In genomic region chr5:34517913-34518312, GRCm38 (mm10) we compare ENCODE assay signal across 8 mouse cellular contexts. TPM values are rescaled to one million over a fixed set of nuclear protein-coding genes. Genes with fewer than 3 reads are reported as not detected.
DNase-seq lines count a peak whose midpoint lies in the region; ATAC-seq lines count a peak whose summit lies in the region.

No protein-coding gene starts in this region.

- no peak overlapping the region for H3K9ac ChIP-seq in midbrain, embryonic 11.5 days (ENCODE audit: low read length)
- H3K9ac ChIP-seq in midbrain, embryonic 16.5 days (ENCODE audit: low read depth, low read length): no peak overlapping the region
- no peak overlapping the region for H3K9ac ChIP-seq in liver, embryonic 12.5 days

- no peak overlapping the region for H3K4me3 ChIP-seq in midbrain, embryonic 11.5 days (ENCODE audit: low read depth, low read length)
- no peak overlapping the region for H3K4me3 ChIP-seq in midbrain, embryonic 16.5 days (ENCODE audit: low read depth, low read length)
- H3K4me3 ChIP-seq in liver, embryonic 12.5 days: no peak overlapping the region

- 25% methylated on average over 3 of the region's 3 CpGs for WGBS in midbrain, embryonic 11.5 days
- WGBS in midbrain, embryonic 16.5 days: 31% methylated on average over 3 of the region's 3 CpGs
- 14% methylated on average over 3 of the region's 3 CpGs for WGBS in liver, embryonic 12.5 days (ENCODE audit: insufficient replicate concordance)

- no peak for ATAC-seq in midbrain, embryonic 11.5 days (ENCODE audit: low FRiP score)
- no peak for ATAC-seq in midbrain, embryonic 16.5 days
- ATAC-seq in liver, embryonic 12.5 days: peak; percentile 11; the same call in 1 of the 2 replicates

- no peak overlapping the region for H3K4me2 ChIP-seq in midbrain, embryonic 11.5 days
- no peak overlapping the region for H3K4me2 ChIP-seq in midbrain, embryonic 16.5 days (ENCODE audit: low read length)
- H3K4me2 ChIP-seq in liver, embryonic 12.5 days: no peak overlapping the region

- H3K27me3 ChIP-seq in midbrain, embryonic 11.5 days (ENCODE audit: control insufficient read depth, insufficient read depth, low read length): peaks cover 3% of the 10 kb centered on the region; the same call in 1 of the 2 replicates
- H3K27me3 ChIP-seq in midbrain, embryonic 16.5 days (ENCODE audit: control insufficient read depth, insufficient read depth, low read depth, low read length): no peaks in the 10 kb centered on the region
- no peaks in the 10 kb centered on the region for H3K27me3 ChIP-seq in liver, embryonic 12.5 days (replicated peaks)

- H3K4me1 ChIP-seq in midbrain, embryonic 11.5 days (ENCODE audit: control insufficient read depth, insufficient read depth, low read length): peaks cover 6% of the 10 kb centered on the region; the same call in 1 of the 2 replicates
- peaks cover 9% of the 10 kb centered on the region for H3K4me1 ChIP-seq in midbrain, embryonic 16.5 days (ENCODE audit: control insufficient read depth, insufficient read depth, low read length)
- peaks cover 53% of the 10 kb centered on the region for H3K4me1 ChIP-seq in liver, embryonic 12.5 days

- H3K9me3 ChIP-seq in midbrain, embryonic 11.5 days (ENCODE audit: control insufficient read depth, low read length): no peaks in the 10 kb centered on the region
- no peaks in the 10 kb centered on the region for H3K9me3 ChIP-seq in midbrain, embryonic 16.5 days (replicated peaks; ENCODE audit: control insufficient read depth, low read length, poor library complexity, severe bottlenecking)
- H3K9me3 ChIP-seq in liver, embryonic 12.5 days (replicated peaks): no peaks in the 10 kb centered on the region

- DNase-seq in midbrain, embryonic 11.5 days (ENCODE audit: low spot score, missing footprints): peak; percentile 94
- peak; percentile 84 for DNase-seq in brain, adult 2 months (ENCODE audit: low read depth, low spot score)
- peak; percentile 49 for DNase-seq in fibroblast of lung, adult 2 months (ENCODE audit: low read depth)
- peak; percentile 91 for DNase-seq in kidney, postnatal 10 days
- peak; percentile 78 for DNase-seq in ovary, postnatal 36 days (ENCODE audit: low spot score)
- peak; percentile 88 for DNase-seq in thymus, postnatal 25 days

- no peak overlapping the region for H3K27ac ChIP-seq in midbrain, embryonic 11.5 days (ENCODE audit: low read depth, low read length)
- H3K27ac ChIP-seq in midbrain, embryonic 16.5 days (ENCODE audit: low read length): no peak overlapping the region
- no peak overlapping the region for H3K27ac ChIP-seq in liver, embryonic 12.5 days

- H3K36me3 ChIP-seq in midbrain, embryonic 11.5 days (ENCODE audit: control insufficient read depth, insufficient read depth, low read length): no peaks in the 10 kb centered on the region
- H3K36me3 ChIP-seq in midbrain, embryonic 16.5 days (ENCODE audit: control insufficient read depth, insufficient read depth, low read length): no peaks in the 10 kb centered on the region
- no peaks in the 10 kb centered on the region for H3K36me3 ChIP-seq in liver, embryonic 12.5 days

RNA-seq across cellular contexts. Expression of gene Tnip2, which starts 4.1 kb away (rescaled TPM):
- polyA plus RNA-seq in midbrain, embryonic 11.5 days (2014; fragmentation: Nextera tagmentation; extraction: Ambion mirVana): 4.4 and 5.5 TPM in 2 replicates
- 9.2 and 14.1 TPM in 2 replicates for polyA plus RNA-seq in midbrain, embryonic 16.5 days (2015; fragmentation: Nextera tagmentation; extraction: Ambion mirVana)
- polyA plus RNA-seq in liver, embryonic 12.5 days (2016; fragmentation: Nextera tagmentation; extraction: Ambion mirVana): 7.4 and 10.9 TPM in 2 replicates

RNA-seq across cellular contexts. Expression of gene Sh3bp2, which starts 7.7 kb away (rescaled TPM):
- polyA plus RNA-seq in midbrain, embryonic 11.5 days (2014; fragmentation: Nextera tagmentation; extraction: Ambion mirVana): 7.0 and 12.4 TPM in 2 replicates
- polyA plus RNA-seq in midbrain, embryonic 16.5 days (2015; fragmentation: Nextera tagmentation; extraction: Ambion mirVana): 21.8 and 28.5 TPM in 2 replicates
- polyA plus RNA-seq in liver, embryonic 12.5 days (2016; fragmentation: Nextera tagmentation; extraction: Ambion mirVana): 4.0 and 5.0 TPM in 2 replicates

RNA-seq across cellular contexts. Expression of gene Add1, which starts 55.6 kb away (rescaled TPM):
- polyA plus RNA-seq in midbrain, embryonic 11.5 days (2014; fragmentation: Nextera tagmentation; extraction: Ambion mirVana): 150 and 160 TPM in 2 replicates
- 203 and 212 TPM in 2 replicates for polyA plus RNA-seq in midbrain, embryonic 16.5 days (2015; fragmentation: Nextera tagmentation; extraction: Ambion mirVana)
- 164 and 166 TPM in 2 replicates for polyA plus RNA-seq in liver, embryonic 12.5 days (2016; fragmentation: Nextera tagmentation; extraction: Ambion mirVana)
